9 mouse cellular contexts compared by ENCODE assay signal in the genomic region with DNA sequence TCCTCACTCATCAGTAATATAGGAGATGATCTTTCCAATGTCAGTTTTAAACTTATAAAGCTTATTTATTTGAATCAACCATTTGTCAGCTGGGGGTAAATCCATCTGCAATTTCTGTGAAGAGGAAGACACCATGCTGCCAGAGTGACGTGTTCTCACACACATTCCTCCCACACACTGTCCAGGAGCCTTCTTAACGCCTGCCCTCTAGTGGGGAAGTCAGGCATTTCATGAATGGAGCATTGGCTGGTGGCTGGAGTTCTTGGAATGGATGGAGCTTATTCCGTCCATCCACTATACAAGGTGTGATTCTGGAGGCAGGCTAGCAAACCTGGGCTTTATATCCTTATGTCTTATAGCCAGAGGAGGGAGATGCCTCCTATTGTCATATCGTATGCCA. TPM values are rescaled to one million over a fixed set of nuclear protein-coding genes. Genes with fewer than 3 reads are reported as not detected.
DNase-seq lines count a peak whose midpoint lies in the region; ATAC-seq lines count a peak whose summit lies in the region.
"Had no signal": no experiment of that assay in that cellular context is flagged by ENCODE, and none has a peak within 500 bp of the region (broad histone marks: within the 10 kb centered on the region; RNA-seq: fewer than 3 reads in every experiment).

No protein-coding gene starts in this region.

- WGBS in liver, embryonic 13.5 days (ENCODE audit: insufficient replicate concordance) = 29% methylated on average over 4 of the region's 4 CpGs

- H3K4me2 ChIP-seq in liver, embryonic 13.5 days = no peak overlapping the region
- H3K4me2 ChIP-seq: lung, embryonic 15.5 days had no signal

- no peaks in the 10 kb centered on the region for H3K9me3 ChIP-seq in liver, embryonic 13.5 days (replicated peaks)
- H3K9me3 ChIP-seq: lung, embryonic 15.5 days had no signal

- DNase-seq in T-cell, adult 2 months (ENCODE audit: low spot score) = peak; percentile 45
- DNase-seq in cerebellum, postnatal 10 days = peak; percentile 90 to 92
- peak; percentile 78 for DNase-seq in gastrocnemius, adult 18-20 months (ENCODE audit: low spot score)
- DNase-seq in kidney, postnatal 10 days = peak; percentile 89
- DNase-seq in liver, embryonic 13.5 days = peak; percentile 48
- DNase-seq in ovary, postnatal 14 days (ENCODE audit: low spot score) = peak; percentile 68
- DNase-seq in urinary bladder, postnatal 10 days (ENCODE audit: low spot score) = peak; percentile 20

- peaks cover 42% of the 10 kb centered on the region for H3K36me3 ChIP-seq in liver, embryonic 13.5 days

- H3K9ac ChIP-seq in liver, embryonic 13.5 days = no peak overlapping the region
- H3K9ac ChIP-seq: lung, embryonic 15.5 days had no signal

- H3K27me3 ChIP-seq in liver, embryonic 13.5 days = no peaks in the 10 kb centered on the region
- H3K27me3 ChIP-seq: lung, embryonic 15.5 days had no signal

- ATAC-seq in CD4-positive, CD25-positive, alpha-beta regulatory T cell, adult 4 months = peak; percentile 90
- no peak for ATAC-seq in liver, embryonic 13.5 days (ENCODE audit: low read depth)

- H3K27ac ChIP-seq in liver, embryonic 13.5 days = no peak overlapping the region
- H3K27ac ChIP-seq: lung, embryonic 15.5 days had no signal

- H3K4me3 ChIP-seq in liver, embryonic 13.5 days (replicated peaks) = no peak overlapping the region
- H3K4me3 ChIP-seq: lung, embryonic 15.5 days had no signal

- no peaks in the 10 kb centered on the region for H3K4me1 ChIP-seq in liver, embryonic 13.5 days (replicated peaks)

RNA-seq across cellular contexts. Expression of gene Vps33a, which starts 37.0 kb away (rescaled TPM):
- 10 to 100 TPM; 38.3 to 53.6 TPM for polyA plus RNA-seq in CD4-positive, CD25-positive, alpha-beta regulatory T cell, adult 4 months (2017; shearing (Covaris generic))
- 10 to 100 TPM; 32.1 to 39.9 TPM for total RNA-seq in gastrocnemius, adult 18-20 months (2021)
- 20.7 and 21.1 TPM in 2 replicates for polyA plus RNA-seq in liver, embryonic 13.5 days (2015; fragmentation: Nextera tagmentation; extraction: Ambion mirVana)

Comparison
In these comparisons a context has a peak if more than half of its experiments do, and no peak if none do; other contexts are left out.
1. DNase-seq: peak in every context shown above with its lines; median percentile 91 in cerebellum, postnatal 10 days; 89 in kidney, postnatal 10 days; 78 in gastrocnemius, adult 18-20 months; 68 in ovary, postnatal 14 days; 48 in liver, embryonic 13.5 days; 45 in T-cell, adult 2 months; 20 in urinary bladder, postnatal 10 days.